Mouse (Mus musculus) lung, postnatal 0 days (tissue): ENCODE data around the gene Olfr1419.

Experiments
- CTCF ChIP-seq: IDR thresholded peaks from 2 replicates; pipeline ENCODE4 v1.5.1; 2016; ENCODE audit warnings: antibody characterized with exemption, mild to moderate bottlenecking
- EP300 ChIP-seq: IDR thresholded peaks from 2 replicates; pipeline ENCODE4 v1.6.1; 2016; ENCODE audit warnings: antibody characterized with exemption, mild to moderate bottlenecking, control low read depth

- TF ChIP-seq CTCF (no peak), EP300 (no peak)
These were observed 47.2 kb upstream of the Olfr1419 start for GRCm38 (mm10) chr19:11922068-11922467.
